Mouse (Mus musculus): ENCODE results near the gene Dhps. TPM values are rescaled to one million over a fixed set of nuclear protein-coding genes. Genes with fewer than 3 reads are reported as not detected.

Dhps gene
- polyA plus RNA-seq (2012) = 2.0 and 2.1 TPM in 2 replicates

DNA sequence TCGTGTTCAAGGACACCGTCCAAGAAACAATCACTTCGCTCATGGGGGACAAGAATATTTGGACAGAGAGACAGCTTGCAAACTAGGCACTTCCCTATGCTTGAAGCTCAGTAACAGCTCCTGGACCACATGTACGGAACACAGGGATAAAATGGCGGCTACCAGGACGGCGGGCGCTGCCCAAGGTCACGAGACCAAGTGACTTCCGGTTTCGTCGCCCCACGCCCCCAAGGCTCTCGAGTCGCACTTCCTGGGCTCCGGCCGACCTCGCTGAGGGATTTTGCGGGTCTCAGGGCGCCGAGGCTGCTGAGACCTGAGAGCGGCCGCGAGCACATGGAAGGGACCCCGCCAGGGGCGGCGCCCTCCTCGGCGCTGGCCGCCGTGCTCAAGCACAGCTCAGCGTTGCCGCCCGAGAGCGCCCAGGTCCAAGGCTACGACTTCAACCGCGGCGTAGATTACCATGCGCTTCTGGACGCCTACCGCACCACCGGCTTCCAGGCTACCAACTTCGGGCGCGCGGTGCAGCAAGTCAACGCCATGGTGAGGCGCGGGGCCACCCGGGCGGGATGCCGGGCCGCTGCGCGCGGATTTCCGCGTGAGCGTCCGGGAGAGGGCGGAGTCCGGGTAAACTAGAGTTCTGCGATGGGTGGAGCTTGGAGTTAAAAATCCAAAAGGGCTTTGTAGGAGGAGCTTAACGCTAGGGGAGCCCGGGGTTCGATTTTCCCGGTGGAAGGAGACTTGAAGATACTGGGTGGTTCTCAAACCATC, at the start of gene Dhps:
Dhps (plus strand) TSS at position 244 of the 768 bp plus-strand sequence.
- H3K4me3 ChIP-seq (replicated peaks) = peak within 1 kb of the TSS; percentile 80
- H3K4me1 ChIP-seq (ENCODE audit: control insufficient read depth) = peaks cover 55% of the 10 kb centered on the region
- no peaks in the 10 kb centered on the region for H3K27me3 ChIP-seq (ENCODE audit: control insufficient read depth)
- no peaks in the 10 kb centered on the region for H3K9me3 ChIP-seq (ENCODE audit: control insufficient read depth, low read length)
- TF ChIP-seq TAL1 (IDR thresholded peaks at IDR 0.05; ENCODE audit: low read length) (no peak), GATA1 (IDR thresholded peaks at IDR 0.05; ENCODE audit: low read length) (no peak)
- H3K36me3 ChIP-seq (ENCODE audit: control insufficient read depth) = peaks cover 47% of the 10 kb centered on the region

DNA sequence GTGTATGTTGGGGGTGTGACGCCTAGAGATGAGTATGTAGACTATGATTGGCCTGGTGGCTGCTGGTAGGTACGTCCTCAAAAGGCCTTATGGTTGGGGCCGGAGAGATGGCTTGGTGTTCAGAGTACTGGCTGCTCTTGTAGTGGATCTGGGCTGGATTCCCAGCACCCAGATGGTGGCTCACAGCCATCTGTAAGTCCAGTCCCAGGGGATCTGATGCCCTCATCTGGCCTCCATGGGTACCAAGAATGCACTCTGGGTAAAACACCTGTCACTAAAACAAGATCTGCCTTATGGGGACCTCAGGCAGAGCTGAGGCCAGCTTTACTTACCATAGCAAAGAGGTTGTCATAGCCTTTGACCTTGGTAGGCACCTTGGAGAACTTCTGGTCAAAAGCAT, 47.7 kb upstream of the Dhps start:
- Histone ChIP-seq H3K4me1 (ENCODE audit: control insufficient read depth) (peaks cover 44% of the 10 kb centered on the region), H3K4me3 (replicated peaks) (peak overlapping the region; percentile 99), H3K36me3 (ENCODE audit: control insufficient read depth) (peaks cover 61% of the 10 kb centered on the region), H3K27me3 (ENCODE audit: control insufficient read depth) (no peaks in the 10 kb centered on the region), H3K9me3 (ENCODE audit: control insufficient read depth, low read length) (no peaks in the 10 kb centered on the region)
- TF ChIP-seq GATA1 (IDR thresholded peaks at IDR 0.05; ENCODE audit: low read length) (no peak), TAL1 (IDR thresholded peaks at IDR 0.05; ENCODE audit: low read length) (no peak)

DNA sequence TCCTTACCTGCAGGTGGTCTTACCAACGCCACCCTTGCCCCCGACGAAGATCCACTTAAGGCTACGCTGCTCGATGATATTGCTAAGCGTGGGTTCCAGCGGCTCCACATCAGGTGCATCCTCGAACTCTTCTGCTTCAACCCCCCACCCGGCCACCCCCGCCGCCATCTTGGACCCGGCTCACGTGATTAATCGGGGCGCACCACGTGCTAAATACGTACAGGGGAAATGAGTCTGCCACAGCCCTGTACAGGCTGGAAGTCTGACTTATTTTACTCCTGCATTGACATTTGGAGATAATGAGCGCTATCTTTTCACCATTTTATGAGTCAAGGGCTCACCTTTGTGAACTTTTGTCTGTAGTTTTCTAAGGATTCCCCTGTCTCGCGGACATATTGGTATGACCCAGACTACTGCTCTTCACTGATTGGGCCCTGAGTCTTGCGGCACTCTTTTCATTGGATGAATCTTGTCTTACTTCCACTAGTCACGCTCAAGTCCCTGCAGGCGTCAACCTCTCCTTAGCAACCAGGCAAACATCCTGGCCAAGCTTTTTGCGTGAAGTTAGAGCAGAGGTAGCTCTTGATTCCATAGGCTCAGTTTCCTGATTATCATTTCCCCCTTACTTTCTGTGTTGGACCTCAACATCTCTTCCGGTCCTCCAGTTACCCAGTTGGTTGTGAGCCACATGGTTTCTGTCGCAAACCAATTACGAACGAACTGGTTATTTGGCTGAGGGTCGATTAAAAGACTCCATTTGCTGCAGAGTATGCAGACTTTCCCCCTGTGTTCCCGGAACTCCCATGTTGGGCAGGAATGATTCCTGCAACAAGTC, 46.2 kb upstream of the Dhps start, which contains the start of gene Asna1:
Asna1 (minus strand) TSS at position 184 of the 835 bp plus-strand sequence.
- peak within 1 kb of the TSS; percentile 99 for H3K4me3 ChIP-seq (replicated peaks)
- TF ChIP-seq TAL1 (IDR thresholded peaks at IDR 0.05; ENCODE audit: low read length) (no peak), GATA1 (IDR thresholded peaks at IDR 0.05; ENCODE audit: low read length) (no peak)
- peaks cover 54% of the 10 kb centered on the region for H3K4me1 ChIP-seq (ENCODE audit: control insufficient read depth)
- peaks cover 61% of the 10 kb centered on the region for H3K36me3 ChIP-seq (ENCODE audit: control insufficient read depth)
- no peaks in the 10 kb centered on the region for H3K9me3 ChIP-seq (ENCODE audit: control insufficient read depth, low read length)
- no peaks in the 10 kb centered on the region for H3K27me3 ChIP-seq (ENCODE audit: control insufficient read depth)

DNA sequence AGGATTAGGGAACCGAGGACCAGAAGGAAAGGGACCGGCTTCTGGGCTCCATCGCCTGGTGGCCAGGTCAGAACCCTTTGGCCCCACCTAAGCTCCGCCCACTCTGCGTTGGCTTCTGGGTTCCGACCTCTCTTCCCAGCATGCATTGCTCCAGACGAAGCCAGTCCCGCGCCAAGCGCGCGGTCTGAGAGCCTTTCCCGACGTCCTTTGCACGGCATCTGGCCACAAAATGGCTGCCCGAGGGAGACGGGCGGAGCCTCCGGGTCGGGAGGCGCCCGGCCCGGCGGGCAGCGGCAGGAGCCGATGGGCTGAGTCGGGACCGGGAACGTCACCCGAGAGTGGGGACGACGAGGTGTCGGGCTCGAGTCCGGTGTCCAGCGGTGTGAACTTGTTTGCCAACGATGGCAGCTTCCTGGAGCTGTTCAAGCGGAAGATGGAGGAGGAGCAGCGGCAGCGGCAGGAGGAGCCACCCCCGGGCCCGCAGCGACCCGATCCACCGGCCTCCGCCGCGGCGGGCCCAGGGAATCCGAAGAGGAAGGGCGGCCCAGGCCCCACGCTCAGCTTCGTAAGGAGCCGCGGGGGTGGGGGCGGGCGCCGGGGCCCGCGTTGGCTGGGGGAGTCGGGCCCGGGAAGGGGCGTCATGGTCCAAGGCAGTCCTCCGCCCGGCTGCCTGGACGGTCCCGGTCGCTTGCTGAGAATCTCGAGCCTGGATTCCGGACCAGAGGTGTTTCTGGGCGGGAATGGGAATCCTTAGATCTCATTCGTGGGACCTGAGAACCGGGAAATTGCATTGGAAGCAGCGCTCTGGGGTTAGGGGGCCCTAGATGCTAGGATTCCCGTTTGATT, 44.7 kb upstream of the Dhps start, which contains the start of gene Trir:
Trir (plus strand) TSS at position 154 of the 846 bp plus-strand sequence.
- TF ChIP-seq GATA1 (IDR thresholded peaks at IDR 0.05; ENCODE audit: low read length) (no peak), TAL1 (IDR thresholded peaks at IDR 0.05; ENCODE audit: low read length) (no peak)
- H3K36me3 ChIP-seq (ENCODE audit: control insufficient read depth) = peaks cover 61% of the 10 kb centered on the region
- peak within 1 kb of the TSS; percentile 99 for H3K4me3 ChIP-seq (replicated peaks)
- no peaks in the 10 kb centered on the region for H3K9me3 ChIP-seq (ENCODE audit: control insufficient read depth, low read length)
- H3K27me3 ChIP-seq (ENCODE audit: control insufficient read depth) = no peaks in the 10 kb centered on the region
- peaks cover 61% of the 10 kb centered on the region for H3K4me1 ChIP-seq (ENCODE audit: control insufficient read depth)

DNA sequence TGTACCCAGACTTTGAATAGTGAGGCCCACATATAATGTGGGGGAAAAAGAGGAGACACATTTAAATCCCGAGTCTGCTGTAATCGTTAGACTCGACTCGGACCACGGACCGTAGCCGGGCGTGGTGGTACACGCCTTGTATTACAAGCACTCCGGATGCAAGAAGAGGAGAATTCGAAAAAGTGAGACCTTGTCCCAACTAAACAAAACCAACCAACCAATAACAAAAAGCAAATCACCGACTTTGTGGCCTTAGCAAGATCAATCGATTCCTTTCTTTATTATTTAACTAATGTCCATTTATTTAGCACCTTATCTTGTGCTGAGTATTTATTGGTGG, 44.1 kb upstream of the Dhps start:
- H3K4me1 ChIP-seq (ENCODE audit: control insufficient read depth) = peaks cover 66% of the 10 kb centered on the region
- peak overlapping the region; percentile 99 for H3K4me3 ChIP-seq (replicated peaks)
- no peaks in the 10 kb centered on the region for H3K27me3 ChIP-seq (ENCODE audit: control insufficient read depth)
- TF ChIP-seq GATA1 (IDR thresholded peaks at IDR 0.05; ENCODE audit: low read length) (no peak), TAL1 (IDR thresholded peaks at IDR 0.05; ENCODE audit: low read length) (no peak)
- H3K9me3 ChIP-seq (ENCODE audit: control insufficient read depth, low read length) = no peaks in the 10 kb centered on the region
- H3K36me3 ChIP-seq (ENCODE audit: control insufficient read depth) = peaks cover 61% of the 10 kb centered on the region

DNA sequence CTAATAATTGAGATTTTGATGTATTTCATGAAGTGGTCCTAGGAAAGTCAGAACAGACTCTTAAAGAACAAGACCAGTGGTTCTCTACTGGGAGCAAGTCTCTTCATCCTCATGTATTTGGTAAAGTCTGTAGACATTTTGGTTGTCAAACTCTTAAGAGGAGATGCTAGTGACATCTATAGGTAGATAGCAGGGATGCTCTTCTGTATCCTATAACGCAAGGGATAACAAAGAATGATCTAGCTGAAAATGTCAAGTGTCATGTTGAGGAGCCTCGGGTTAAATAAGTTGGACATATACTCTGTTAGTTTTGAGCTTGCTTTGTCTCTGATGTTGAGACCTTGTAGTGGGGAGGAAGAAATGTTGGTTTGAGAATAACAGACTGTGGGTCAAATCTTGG, 43.6 kb upstream of the Dhps start:
- Histone ChIP-seq H3K4me1 (ENCODE audit: control insufficient read depth) (peaks cover 67% of the 10 kb centered on the region), H3K27me3 (ENCODE audit: control insufficient read depth) (no peaks in the 10 kb centered on the region), H3K9me3 (ENCODE audit: control insufficient read depth, low read length) (no peaks in the 10 kb centered on the region), H3K4me3 (replicated peaks) (peak overlapping the region; percentile 99), H3K36me3 (ENCODE audit: control insufficient read depth) (peaks cover 63% of the 10 kb centered on the region)
- no peak for TF ChIP-seq TAL1 (IDR thresholded peaks at IDR 0.05; ENCODE audit: low read length)
- TF ChIP-seq GATA1 (IDR thresholded peaks at IDR 0.05; ENCODE audit: low read length) = no peak

DNA sequence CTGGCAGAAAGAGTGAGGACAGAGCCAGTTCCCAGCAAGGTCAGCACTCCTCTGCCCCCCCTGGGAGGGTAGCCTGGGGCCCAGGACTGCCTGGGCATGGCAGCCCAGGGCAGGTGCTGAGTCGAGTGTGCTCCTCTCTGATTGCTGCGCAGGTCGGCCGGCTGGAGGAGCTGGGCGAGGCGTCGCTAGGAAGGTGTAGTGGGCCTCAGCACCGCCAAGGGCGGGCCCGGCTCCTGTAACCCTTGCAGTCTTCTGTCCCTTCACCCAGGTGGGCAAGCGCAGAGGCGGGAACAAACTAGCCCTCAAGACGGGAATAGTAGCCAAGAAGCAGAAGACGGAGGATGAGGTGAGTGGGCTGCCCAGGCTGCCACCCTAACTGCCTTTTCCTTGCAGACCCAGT, 42.3 kb upstream of the Dhps start:
- H3K27me3 ChIP-seq (ENCODE audit: control insufficient read depth) = no peaks in the 10 kb centered on the region
- H3K36me3 ChIP-seq (ENCODE audit: control insufficient read depth) = peaks cover 64% of the 10 kb centered on the region
- peak overlapping the region; percentile 99 for H3K4me3 ChIP-seq (replicated peaks)
- TF ChIP-seq TAL1 (IDR thresholded peaks at IDR 0.05; ENCODE audit: low read length) = no peak
- H3K4me1 ChIP-seq (ENCODE audit: control insufficient read depth) = peaks cover 68% of the 10 kb centered on the region
- no peaks in the 10 kb centered on the region for H3K9me3 ChIP-seq (ENCODE audit: control insufficient read depth, low read length)

DNA sequence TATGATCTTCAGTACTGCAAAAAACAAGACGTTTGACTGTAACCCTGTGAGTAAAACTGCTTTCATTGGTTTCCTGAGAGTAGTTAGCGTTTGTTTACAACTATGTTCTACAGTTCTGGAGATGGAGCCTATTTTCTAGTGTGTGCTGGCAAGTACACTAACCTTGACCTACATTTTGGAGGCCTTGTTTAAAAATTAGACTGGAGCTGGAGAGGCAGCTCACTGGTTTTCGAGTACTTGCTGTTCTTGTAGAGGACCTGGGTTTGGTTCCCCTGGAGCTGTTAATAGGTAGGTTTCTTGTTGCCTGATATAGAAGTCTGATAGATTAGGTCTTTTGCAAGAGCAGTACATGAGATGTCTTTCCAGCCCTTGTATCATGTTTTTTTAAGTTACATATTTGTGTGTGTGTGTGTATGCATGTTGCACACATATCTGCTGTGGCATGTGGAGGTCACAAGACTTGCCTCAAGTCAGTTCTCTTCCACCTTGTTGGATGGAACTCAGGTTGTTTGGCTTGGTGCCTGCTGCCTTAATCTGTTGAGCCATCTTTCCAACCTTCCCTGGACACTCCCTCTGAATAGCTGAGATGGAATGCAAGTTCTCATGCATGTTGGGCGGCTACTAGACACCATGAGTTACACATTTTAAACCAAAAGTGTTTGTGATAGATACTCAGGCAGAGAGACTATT, 38.8 kb upstream of the Dhps start:
- H3K4me3 ChIP-seq (replicated peaks) = no peak overlapping the region
- peaks cover 72% of the 10 kb centered on the region for H3K4me1 ChIP-seq (ENCODE audit: control insufficient read depth)
- H3K27me3 ChIP-seq (ENCODE audit: control insufficient read depth) = no peaks in the 10 kb centered on the region
- H3K9me3 ChIP-seq (ENCODE audit: control insufficient read depth, low read length) = no peaks in the 10 kb centered on the region
- peaks cover 63% of the 10 kb centered on the region for H3K36me3 ChIP-seq (ENCODE audit: control insufficient read depth)
- no peak for TF ChIP-seq GATA1 (IDR thresholded peaks at IDR 0.05; ENCODE audit: low read length)
- no peak for TF ChIP-seq TAL1 (IDR thresholded peaks at IDR 0.05; ENCODE audit: low read length)

All from erythroblast, embryonic 14.5 days (primary cell).